Mouse (Mus musculus) ES-E14 (cell line): ENCODE measurements around the gene Iqgap2.

Experiments used
- CHD2 ChIP-seq: IDR thresholded peaks from 2 replicates; pipeline ENCODE4 v1.6.1; 2014; ENCODE audit warnings: mild to moderate bottlenecking, low read depth, low read length, inconsistent platforms
- ZC3H11A ChIP-seq: IDR thresholded peaks from 2 replicates; pipeline ENCODE4 v1.6.1; 2012; ENCODE audit warnings: low read depth, mild to moderate bottlenecking, inconsistent platforms, low read length, borderline replicate concordance
- ZNF384 ChIP-seq: IDR thresholded peaks from 2 replicates; pipeline ENCODE4 v1.6.1; 2012; ENCODE audit warnings: low read depth, low read length, inconsistent platforms

GRCm38 (mm10) chr13:95712570-95713268 lies 179.0 kb downstream of the Iqgap2 start:
- TF ChIP-seq CHD2 (no peak), ZNF384 (no peak), ZC3H11A (no peak)
